Mouse (Mus musculus): ENCODE measurements around the gene Pstk. TPM values are rescaled to one million over a fixed set of nuclear protein-coding genes. Genes with fewer than 3 reads are reported as not detected.

Gene Pstk
- polyA plus RNA-seq (2017; shearing (Covaris generic)) = 10 to 100 TPM; 38.5 to 42.3 TPM

DNA sequence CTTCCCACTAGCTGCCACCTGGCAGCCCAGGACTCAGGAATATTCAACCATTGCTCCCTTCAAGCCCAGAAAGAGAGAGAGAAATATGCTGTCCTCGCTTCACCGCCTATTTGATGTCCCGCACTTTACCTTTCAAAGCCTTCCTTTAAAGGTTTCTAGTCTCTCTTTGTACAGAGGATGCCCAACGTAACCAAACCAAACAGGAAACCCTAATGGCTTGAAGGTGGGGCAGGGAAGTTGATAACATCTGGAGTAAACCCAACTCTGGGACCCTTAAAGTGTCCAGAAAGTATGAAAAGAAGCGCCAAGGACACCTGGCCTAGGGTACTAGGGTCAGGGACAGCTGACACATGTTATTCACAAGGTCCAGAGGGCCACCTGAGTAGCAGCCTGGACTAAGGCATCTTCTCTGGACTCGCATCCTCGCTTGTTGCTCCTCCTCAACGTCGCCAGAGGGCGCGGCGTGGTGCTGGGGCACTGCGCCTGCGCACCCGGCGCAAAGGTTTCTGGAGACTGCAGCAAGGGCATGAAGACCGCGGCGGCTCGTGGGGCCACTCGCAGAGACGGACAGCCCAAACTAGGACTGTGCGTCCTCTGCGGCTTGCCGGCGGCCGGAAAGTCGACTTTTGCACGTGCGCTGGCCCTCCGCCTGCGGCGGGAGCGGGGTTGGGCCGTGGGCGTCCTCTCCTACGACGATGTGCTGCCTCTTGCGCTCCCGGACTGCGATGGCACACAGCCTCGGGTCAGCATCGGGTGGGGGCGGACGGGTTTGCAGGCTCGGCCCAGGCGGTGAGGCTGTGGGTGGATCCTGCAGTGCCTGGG is at the start of gene Pstk:
TSS of gene Pstk (plus strand) at position 494 of the 822 bp plus-strand sequence.

GRCm38 (mm10) chr7:131322192-131322591 is 48.7 kb upstream of the Pstk start, which contains the start of gene Cuzd1:
Cuzd1 (minus strand) TSS chr7:131322292.

DNA sequence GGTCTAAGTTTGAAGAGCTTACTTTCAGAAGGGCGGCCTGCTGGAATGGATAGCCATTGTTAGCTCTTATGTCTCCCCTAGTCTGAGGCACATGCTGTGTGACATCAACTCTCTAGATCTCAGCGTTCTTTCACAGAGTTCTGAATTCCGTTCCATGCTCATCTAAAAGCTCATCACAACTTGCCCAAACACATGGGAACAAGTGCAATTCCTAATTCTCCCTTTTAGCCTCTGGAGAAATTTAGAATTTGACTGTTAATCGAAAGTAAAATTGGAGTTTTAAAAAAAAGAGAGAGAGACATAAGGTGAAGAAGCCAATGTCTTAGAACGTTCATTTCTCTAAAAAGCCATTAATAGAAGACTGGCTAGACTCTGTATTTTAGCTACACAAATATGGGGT is 41.5 kb upstream of the Pstk start, which contains the start of gene Fam24b:
TSS of gene Fam24b (minus strand) at position 101 of the 400 bp plus-strand sequence.

GRCm38 (mm10) chr7:131333564-131333963 is 37.4 kb upstream of the Pstk start, which contains the start of gene Fam24a:
Fam24a (plus strand) TSS chr7:131333864.

GRCm38 (mm10) chr7:131362615-131363300 is 8.2 kb upstream of the Pstk start, which contains the start of gene 2310057M21Rik:
2310057M21Rik (minus strand) TSS chr7:131362759.

GRCm38 (mm10) chr7:131410416-131411058 is 39.6 kb downstream of the Pstk start, which contains the start of the genes Ikzf5 and Acadsb:
Ikzf5 (minus strand) TSS chr7:131410521.
Acadsb (plus strand) TSS chr7:131410601.

Other genes with a start within 250 kb of the Pstk start
- not detected for gene 4933402N03Rik, start 224.8 kb upstream of the Pstk start, polyA plus RNA-seq (2017; shearing (Covaris generic))
- gene 5430419D17Rik, start 196.7 kb upstream of the Pstk start, polyA plus RNA-seq (2017; shearing (Covaris generic)) = under 1 TPM in 1 of 2 experiments, not detected in 1; 0.17 TPM
- not detected for gene Cuzd1, start 48.8 kb upstream of the Pstk start, polyA plus RNA-seq (2017; shearing (Covaris generic))
- gene Fam24b, start 41.6 kb upstream of the Pstk start, polyA plus RNA-seq (2017; shearing (Covaris generic)) = not detected
- gene Fam24a, start 37.3 kb upstream of the Pstk start, polyA plus RNA-seq (2017; shearing (Covaris generic)) = not detected
- 10 to 100 TPM; 15.6 to 28.4 TPM for gene 2310057M21Rik, start 8.4 kb upstream of the Pstk start, polyA plus RNA-seq (2017; shearing (Covaris generic))
- 10 to 100 TPM; 18.6 to 24.8 TPM for gene Ikzf5, start 39.4 kb downstream of the Pstk start, polyA plus RNA-seq (2017; shearing (Covaris generic))
- 10 to 100 TPM; 24.8 to 28.1 TPM for gene Acadsb, start 39.5 kb downstream of the Pstk start, polyA plus RNA-seq (2017; shearing (Covaris generic))
- gene Hmx3, start 171.7 kb downstream of the Pstk start, polyA plus RNA-seq (2017; shearing (Covaris generic)) = under 1 TPM in 1 of 2 experiments, not detected in 1; 0.36 TPM
- gene Hmx2, start 177.6 kb downstream of the Pstk start, polyA plus RNA-seq (2017; shearing (Covaris generic)) = not detected
- gene Bub3, start 189.1 kb downstream of the Pstk start, polyA plus RNA-seq (2017; shearing (Covaris generic)) = 100 to 1,000 TPM; 135 to 174 TPM

Data from activated CD4-positive, CD25-positive, alpha-beta regulatory T cell (primary cell).